Mouse (Mus musculus) embryonic facial prominence, embryonic 11.5 days (tissue): ENCODE data around the gene Lrrc51. TPM values are rescaled to one million over a fixed set of nuclear protein-coding genes. Genes with fewer than 3 reads are reported as not detected.

Source experiments
- ATAC-seq: fragments of 200-750 bp; cut with Nextera tagmentation; replicated peaks from 2 replicates; pipeline ENCODE4 v1.8.0; 2017; ENCODE audit warnings: low read depth; ENCODE audit not compliant: insufficient number of reproducible peaks, low FRiP score, low TSS enrichment
- DNase-seq: peaks from one replicate; pipeline ENCODE4 v3.0.0-alpha.2; 2015; ENCODE audit warnings: low spot score
- H3K27ac ChIP-seq: fragments of 300-500 bp; sonication (generic); replicated peaks from 2 replicates; pipeline ENCODE4 v1.5.1; 2014; ENCODE audit warnings: mild to moderate bottlenecking, low read depth, low read length, control low read depth
- H3K27me3 ChIP-seq: fragments of 300-500 bp; sonication (generic); 2 replicates; pipeline ENCODE4 v1.6.1; 2014; ENCODE audit warnings: mild to moderate bottlenecking, low read length, moderate library complexity, mixed read lengths; ENCODE audit not compliant: control insufficient read depth, insufficient read depth
- H3K36me3 ChIP-seq: fragments of 300-500 bp; sonication (generic); replicated peaks from 2 replicates; pipeline ENCODE4 v1.6.1; 2014; ENCODE audit warnings: low read depth, mild to moderate bottlenecking, low read length, moderate library complexity, mixed read lengths; ENCODE audit not compliant: control insufficient read depth, insufficient read depth
- H3K4me1 ChIP-seq: fragments of 300-500 bp; sonication (generic); 2 replicates; pipeline ENCODE4 v1.6.1; 2014; ENCODE audit warnings: low read length, mixed read lengths; ENCODE audit not compliant: control insufficient read depth, insufficient read depth
- H3K4me2 ChIP-seq: fragments of 300-500 bp; sonication (generic); 2 replicates; pipeline ENCODE4 v1.6.1; 2014; ENCODE audit warnings: low read depth, mild to moderate bottlenecking, control low read depth, low read length, moderate library complexity
- H3K4me3 ChIP-seq: fragments of 300-500 bp; sonication (generic); 2 replicates; pipeline ENCODE4 v1.5.1; 2014; ENCODE audit warnings: low read depth, low read length, control low read depth
- H3K9ac ChIP-seq: fragments of 300-500 bp; sonication (generic); replicated peaks from 2 replicates; pipeline ENCODE4 v1.6.1; 2014; ENCODE audit warnings: mild to moderate bottlenecking, control low read depth, low read length
- H3K9me3 ChIP-seq: fragments of 300-500 bp; sonication (generic); replicated peaks from 2 replicates; pipeline ENCODE4 v1.6.1; 2016; ENCODE audit warnings: mild to moderate bottlenecking, low read length, inconsistent platforms, mixed read lengths; ENCODE audit not compliant: control insufficient read depth
- WGBS: fragments of 180-500 bp; shearing (Covaris S2); extraction: QIAGEN DNeasy Blood & Tissue Kit; methylation state at CpG from one replicate; pipeline ENCODE4 v1.1.7; 2014; 5-methylcytosine and 5-hydroxymethylcytosine counted together
- polyA plus RNA-seq: library from polyadenylated mRNA; unstranded; fragments of >200 nt; fragmentation: Nextera tagmentation; extraction: Ambion mirVana; gene quantifications from 2 replicates; pipeline ENCODE4 v1.2.1, GENCODE M21; 2014

Lrrc51 gene
- polyA plus RNA-seq, 1 experiment from 2014 or later, result 11.0 TPM

DNA sequence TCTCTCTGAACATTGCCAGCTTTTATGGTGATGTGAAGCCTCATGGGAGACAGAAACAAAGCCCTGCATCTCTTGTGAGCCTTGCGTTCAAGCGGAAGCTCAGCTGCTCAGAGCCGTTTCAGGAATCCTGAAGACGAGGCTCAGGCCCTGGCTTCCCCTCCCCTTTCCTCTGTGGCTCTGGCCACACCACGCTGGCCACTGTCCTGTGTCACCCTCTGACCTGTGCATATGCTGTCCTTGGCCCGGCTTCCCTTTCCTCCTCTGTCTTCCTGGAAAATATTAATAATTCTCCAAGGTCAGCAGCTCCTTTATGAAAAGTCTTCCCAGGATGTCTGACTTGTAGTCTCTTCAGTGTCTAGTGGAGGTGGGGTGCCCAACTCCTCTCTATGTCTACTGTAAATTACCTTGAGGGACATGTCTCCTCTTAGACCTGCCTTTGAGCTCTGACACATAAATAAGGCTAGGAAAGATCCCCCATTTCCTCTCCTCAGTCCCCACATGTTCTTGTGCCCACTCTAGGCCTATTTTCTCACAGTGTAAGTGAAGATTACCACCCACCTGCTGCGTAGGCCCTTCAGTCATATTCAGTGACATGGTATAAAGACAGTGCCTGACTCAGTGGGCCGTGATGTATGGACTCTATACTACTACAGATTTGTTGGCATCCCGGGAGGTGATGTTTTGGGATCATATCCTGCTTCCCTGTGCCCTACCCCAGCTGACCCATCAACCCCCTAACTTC lies 51.1 kb downstream of the Lrrc51 start:
- Histone ChIP-seq H3K9me3 (no peaks in the 10 kb centered on the region), H3K4me3 (no peak overlapping the region), H3K4me2 (no peak overlapping the region), H3K27ac (no peak overlapping the region), H3K36me3 (no peaks in the 10 kb centered on the region), H3K27me3 (no peaks in the 10 kb centered on the region), H3K4me1 (no peaks in the 10 kb centered on the region), H3K9ac (peak overlapping the region; percentile 13; the same call in 1 of the 2 replicates)
- no peak for ATAC-seq
- 68% methylated on average over 9 of the region's 9 CpGs for WGBS
- no peak for DNase-seq

DNA sequence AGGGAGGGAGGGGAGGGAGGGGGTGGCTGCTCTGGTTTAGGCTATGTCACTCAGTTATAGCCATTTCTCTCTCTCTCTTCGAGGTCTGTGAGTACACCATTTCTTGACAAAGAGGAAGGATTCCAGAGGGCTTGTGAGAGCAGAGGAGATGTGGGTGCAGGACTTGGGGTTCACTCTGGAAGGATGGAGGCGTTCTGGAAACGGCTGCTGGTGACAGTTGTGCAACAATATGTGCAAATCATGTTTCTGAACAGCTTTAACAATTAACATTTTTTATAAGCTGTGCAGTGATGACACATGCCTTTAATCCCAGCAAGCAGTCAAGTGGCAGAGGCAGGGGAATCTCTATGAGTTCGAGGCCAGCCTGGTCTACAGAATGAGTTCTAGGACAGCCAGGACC lies 52.8 kb downstream of the Lrrc51 start:
- ATAC-seq (no peak), DNase-seq (no peak)
- H3K27me3 ChIP-seq, result no peaks in the 10 kb centered on the region
- H3K4me2 ChIP-seq, result no peak overlapping the region
- H3K4me1 ChIP-seq, result no peaks in the 10 kb centered on the region
- no peak overlapping the region for H3K9ac ChIP-seq
- WGBS, result 76% methylated on average over 4 of the region's 4 CpGs
- no peak overlapping the region for H3K4me3 ChIP-seq
- no peaks in the 10 kb centered on the region for H3K36me3 ChIP-seq
- no peak overlapping the region for H3K27ac ChIP-seq
- H3K9me3 ChIP-seq, result no peaks in the 10 kb centered on the region

GRCm38 (mm10) chr7:101875978-101876377 lies 57.7 kb downstream of the Lrrc51 start:
- Histone ChIP-seq H3K4me1 (no peaks in the 10 kb centered on the region), H3K36me3 (no peaks in the 10 kb centered on the region)
- WGBS, result 91% methylated on average over 1 of the region's 1 CpGs

GRCm38 (mm10) chr7:101871296-101871695 lies 62.4 kb downstream of the Lrrc51 start:
- Histone ChIP-seq H3K9ac (no peak overlapping the region), H3K27me3 (no peaks in the 10 kb centered on the region), H3K4me1 (no peaks in the 10 kb centered on the region), H3K4me2 (no peak overlapping the region), H3K27ac (no peak overlapping the region), H3K9me3 (no peaks in the 10 kb centered on the region), H3K4me3 (no peak overlapping the region), H3K36me3 (no peaks in the 10 kb centered on the region)
- 90% methylated on average over 3 of the region's 3 CpGs for WGBS
- DNase-seq (no peak), ATAC-seq (no peak)

More at GRCm38 (mm10) chr7:101875978-101876377, 57.7 kb downstream of the Lrrc51 start:
- no peak overlapping the region for H3K4me3 ChIP-seq
- H3K9ac ChIP-seq, result no peak overlapping the region
- no peaks in the 10 kb centered on the region for H3K27me3 ChIP-seq
- H3K27ac ChIP-seq, result no peak overlapping the region
- H3K4me2 ChIP-seq, result no peak overlapping the region
- DNase-seq (no peak), ATAC-seq (no peak)
- no peaks in the 10 kb centered on the region for H3K9me3 ChIP-seq

DNA sequence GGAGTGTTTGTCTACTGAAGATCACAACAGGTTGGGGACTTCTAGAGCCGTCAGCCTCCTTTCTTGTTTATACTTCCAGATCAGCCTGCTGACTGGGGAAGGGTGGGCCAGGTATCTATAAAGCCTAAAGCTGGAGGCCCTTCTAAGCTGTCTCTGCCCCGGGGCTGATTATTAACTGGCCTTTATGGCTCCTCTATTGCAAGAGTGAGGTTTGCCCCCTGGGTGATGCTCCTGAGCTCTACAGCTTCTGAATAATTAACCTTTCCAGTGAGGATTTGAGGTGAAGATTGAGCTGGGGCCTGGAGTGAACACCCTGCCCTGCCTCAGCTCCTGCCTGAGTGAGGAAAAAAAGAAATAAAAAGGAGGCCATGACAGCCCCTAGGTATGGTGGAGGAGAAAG lies 63.1 kb downstream of the Lrrc51 start, which contains the start of gene Folr1:
Folr1 (minus strand) TSS at position 160 of the 400 bp plus-strand sequence.
- Histone ChIP-seq H3K27ac (no peak within 1 kb of the TSS), H3K4me3 (no peak within 1 kb of the TSS), H3K4me2 (no peak within 1 kb of the TSS), H3K4me1 (no peaks in the 10 kb centered on the region), H3K27me3 (no peaks in the 10 kb centered on the region), H3K9ac (no peak within 1 kb of the TSS), H3K36me3 (no peaks in the 10 kb centered on the region), H3K9me3 (no peaks in the 10 kb centered on the region)
- WGBS, result 74% methylated on average over 2 of the region's 2 CpGs
- no peak for DNase-seq
- ATAC-seq, result no peak

GRCm38 (mm10) chr7:101869163-101869500 lies 64.6 kb downstream of the Lrrc51 start:
- ATAC-seq, result no peak
- H3K4me1 ChIP-seq, result no peaks in the 10 kb centered on the region
- no peaks in the 10 kb centered on the region for H3K27me3 ChIP-seq
- H3K9ac ChIP-seq, result no peak overlapping the region; the same call in 1 of the 2 replicates
- H3K27ac ChIP-seq, result no peak overlapping the region
- no peaks in the 10 kb centered on the region for H3K36me3 ChIP-seq
- 59% methylated on average over 7 of the region's 7 CpGs for WGBS
- DNase-seq, result no peak
- H3K4me3 ChIP-seq, result no peak overlapping the region
- no peaks in the 10 kb centered on the region for H3K9me3 ChIP-seq
- H3K4me2 ChIP-seq, result no peak overlapping the region

DNA sequence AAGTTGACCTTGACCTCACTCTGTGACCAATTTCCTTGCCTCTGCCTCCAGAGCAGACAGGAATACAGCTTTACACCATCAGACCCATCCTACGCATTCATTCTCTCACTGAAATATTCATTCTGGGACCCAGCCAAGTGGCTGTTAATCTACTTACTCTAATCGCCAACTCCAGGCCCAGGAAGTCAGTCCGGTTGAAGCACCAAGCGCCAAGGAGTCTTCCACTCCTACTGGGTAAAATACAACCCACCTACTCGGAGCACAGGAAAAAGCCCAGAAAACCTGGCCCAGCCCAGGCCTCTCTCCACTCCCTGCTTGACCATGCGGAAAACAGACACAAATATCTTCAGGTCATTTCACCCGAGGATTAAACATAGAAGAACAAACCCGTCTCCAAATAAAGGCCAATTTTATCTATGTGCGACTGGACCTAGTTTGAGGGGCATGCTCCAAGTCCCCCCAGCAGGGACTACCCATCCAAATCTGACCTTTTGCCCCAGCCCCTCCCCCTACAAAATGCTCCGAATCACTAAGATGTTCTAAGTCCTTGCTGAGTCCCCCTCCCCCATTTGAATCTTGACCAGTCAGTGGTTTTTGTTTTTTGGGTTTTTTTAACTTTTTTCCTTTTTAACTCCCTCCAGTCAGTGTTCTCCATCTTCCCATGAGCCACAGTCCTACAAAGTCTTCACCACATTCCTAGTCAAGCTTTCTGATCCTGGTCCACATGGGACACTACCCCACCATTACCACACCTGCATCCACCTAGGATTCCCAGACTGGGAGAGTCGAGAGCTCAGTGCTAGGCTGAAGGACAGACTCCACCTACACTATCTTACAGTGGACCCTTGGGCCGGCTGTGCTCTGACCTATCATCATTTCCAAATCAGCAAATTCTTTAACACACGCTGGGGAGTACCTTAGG lies 65.2 kb downstream of the Lrrc51 start:
- Histone ChIP-seq H3K9me3 (no peaks in the 10 kb centered on the region), H3K27me3 (no peaks in the 10 kb centered on the region), H3K27ac (no peak overlapping the region), H3K4me2 (no peak overlapping the region), H3K36me3 (no peaks in the 10 kb centered on the region), H3K4me3 (no peak overlapping the region), H3K9ac (no peak overlapping the region; the same call in 1 of the 2 replicates), H3K4me1 (no peaks in the 10 kb centered on the region)
- DNase-seq, result no peak
- 64% methylated on average over 13 of the region's 13 CpGs for WGBS
- ATAC-seq, result no peak

DNA sequence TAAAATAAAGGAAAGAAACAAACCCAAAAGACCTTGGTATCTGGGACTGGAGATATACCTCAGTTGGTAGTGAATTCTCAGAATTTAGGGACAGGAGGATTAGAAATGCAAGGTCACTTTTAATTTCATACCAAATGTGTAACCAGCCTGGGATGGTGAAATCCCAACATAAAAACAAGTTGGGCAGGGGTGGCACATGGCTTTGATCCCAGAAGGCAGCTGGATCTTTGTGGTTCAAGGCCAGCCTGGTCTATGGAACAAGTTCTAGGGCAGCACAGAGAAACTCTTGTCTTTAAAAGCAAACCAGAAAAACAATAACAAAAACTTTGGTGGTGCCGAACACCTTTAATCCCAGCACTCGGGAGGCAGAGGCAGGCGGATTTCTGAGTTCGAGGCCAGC lies 66.2 kb downstream of the Lrrc51 start:
- Histone ChIP-seq H3K27me3 (no peaks in the 10 kb centered on the region), H3K4me2 (no peak overlapping the region), H3K4me1 (no peaks in the 10 kb centered on the region), H3K4me3 (no peak overlapping the region), H3K36me3 (no peaks in the 10 kb centered on the region), H3K9ac (no peak overlapping the region), H3K9me3 (no peaks in the 10 kb centered on the region), H3K27ac (no peak overlapping the region)
- ATAC-seq, result no peak
- 93% methylated on average over 4 of the region's 4 CpGs for WGBS
- no peak for DNase-seq
